Mouse (Mus musculus): ENCODE data around the gene Eno2. TPM values are rescaled to one million over a fixed set of nuclear protein-coding genes. Genes with fewer than 3 reads are reported as not detected.

Eno2 gene
- polyA plus RNA-seq, 1 experiment from 2014 or later, result 2.6 TPM

DNA sequence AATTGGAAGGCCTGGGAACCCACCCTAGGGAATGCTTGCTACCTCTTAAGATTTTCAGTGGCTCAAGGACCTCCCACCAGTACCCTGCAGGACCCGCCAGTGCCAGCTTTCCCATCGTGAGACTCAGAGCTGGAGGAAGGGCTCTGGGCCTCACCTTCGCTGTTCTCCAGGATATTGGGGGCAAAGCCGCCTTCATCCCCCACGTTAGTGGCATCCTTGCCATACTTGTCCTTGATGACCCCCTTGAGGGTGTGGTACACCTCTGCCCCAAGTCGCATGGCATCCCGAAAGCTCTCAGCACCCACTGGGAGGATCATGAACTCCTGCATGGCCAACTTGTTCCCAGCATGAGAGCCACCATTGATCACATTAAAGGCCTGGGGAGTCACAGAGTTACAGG, 3.5 kb downstream of the Eno2 start:
- Histone ChIP-seq H3K9me3 (ENCODE audit: control insufficient read depth, low read length) (no peaks in the 10 kb centered on the region), H3K36me3 (ENCODE audit: control insufficient read depth, insufficient read depth, low read length) (no peaks in the 10 kb centered on the region), H3K4me2 (no peak overlapping the region), H3K9ac (ENCODE audit: low read depth, low read length) (no peak overlapping the region), H3K4me1 (replicated peaks; ENCODE audit: control insufficient read depth, insufficient read depth, low read length) (peaks cover 25% of the 10 kb centered on the region), H3K27ac (ENCODE audit: low read depth, low read length) (no peak overlapping the region), H3K27me3 (replicated peaks; ENCODE audit: control insufficient read depth, insufficient read depth, low read length) (peaks cover 49% of the 10 kb centered on the region), H3K4me3 (ENCODE audit: low read depth, low read length) (no peak overlapping the region)
- ATAC-seq (replicated peaks; ENCODE audit: low FRiP score), result no peak
- WGBS, result 73% methylated on average over 7 of the region's 7 CpGs
- DNase-seq (ENCODE audit: low spot score), result no peak

DNA sequence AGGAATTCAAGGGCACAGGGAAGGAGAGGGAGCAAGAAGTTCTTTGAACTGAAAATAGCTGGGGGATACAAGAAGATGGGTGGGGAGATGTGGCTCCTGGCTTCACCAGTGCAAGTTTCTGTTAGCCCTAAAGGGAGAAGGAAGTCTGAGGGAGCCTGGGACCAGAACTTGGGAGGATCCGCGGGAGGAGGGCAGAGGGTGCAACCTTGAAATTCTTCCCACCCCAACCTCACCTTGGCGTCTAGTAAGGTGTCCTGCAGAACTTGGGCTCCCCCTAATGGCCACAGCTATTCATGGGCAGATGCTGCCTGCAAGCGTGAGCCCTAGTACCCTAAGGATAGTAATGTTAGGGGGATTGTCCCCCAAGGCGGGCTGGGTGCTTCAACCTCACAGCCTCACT, 10.2 kb downstream of the Eno2 start:
- ATAC-seq (replicated peaks; ENCODE audit: low FRiP score), result peak; percentile 40; the same call in 1 of the 2 replicates
- H3K4me3 ChIP-seq (ENCODE audit: low read depth, low read length), result no peak overlapping the region
- no peaks in the 10 kb centered on the region for H3K36me3 ChIP-seq (ENCODE audit: control insufficient read depth, insufficient read depth, low read length)
- WGBS, result 4% methylated on average over 5 of the region's 5 CpGs
- no peak overlapping the region for H3K27ac ChIP-seq (ENCODE audit: low read depth, low read length)
- peak overlapping the region; percentile 47 for H3K4me2 ChIP-seq
- H3K4me1 ChIP-seq (replicated peaks; ENCODE audit: control insufficient read depth, insufficient read depth, low read length), result peaks cover 37% of the 10 kb centered on the region
- peak; percentile 72 for DNase-seq (ENCODE audit: low spot score)
- peaks cover 30% of the 10 kb centered on the region for H3K27me3 ChIP-seq (replicated peaks; ENCODE audit: control insufficient read depth, insufficient read depth, low read length)
- H3K9ac ChIP-seq (ENCODE audit: low read depth, low read length), result peak overlapping the region; percentile 35
- no peaks in the 10 kb centered on the region for H3K9me3 ChIP-seq (ENCODE audit: control insufficient read depth, low read length)

DNA sequence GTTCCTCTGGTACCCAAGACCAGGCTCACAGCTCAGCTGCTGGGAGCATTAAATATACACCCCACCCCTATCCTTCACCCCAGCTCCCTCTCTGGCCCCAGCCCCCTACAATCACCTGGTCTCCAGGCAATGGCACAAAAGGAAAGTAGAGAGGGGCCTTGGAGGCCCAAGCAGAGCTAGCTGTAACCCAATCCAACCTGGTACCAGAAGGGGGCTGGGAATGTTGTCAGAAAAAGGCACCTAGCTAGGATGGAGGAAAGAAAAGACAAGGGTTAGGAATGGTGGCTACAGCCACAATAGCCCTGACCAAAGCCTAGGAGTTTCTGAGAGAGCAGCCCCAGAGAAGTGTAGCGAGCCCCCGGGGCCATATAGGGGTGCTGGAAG, 10.6 kb downstream of the Eno2 start:
- ATAC-seq (replicated peaks; ENCODE audit: low FRiP score), result no peak
- Histone ChIP-seq H3K9me3 (ENCODE audit: control insufficient read depth, low read length) (no peaks in the 10 kb centered on the region), H3K27ac (ENCODE audit: low read depth, low read length) (no peak overlapping the region), H3K27me3 (replicated peaks; ENCODE audit: control insufficient read depth, insufficient read depth, low read length) (peaks cover 30% of the 10 kb centered on the region), H3K9ac (ENCODE audit: low read depth, low read length) (peak overlapping the region; percentile 35), H3K4me3 (ENCODE audit: low read depth, low read length) (no peak overlapping the region), H3K4me2 (peak overlapping the region; percentile 47), H3K36me3 (ENCODE audit: control insufficient read depth, insufficient read depth, low read length) (no peaks in the 10 kb centered on the region), H3K4me1 (replicated peaks; ENCODE audit: control insufficient read depth, insufficient read depth, low read length) (peaks cover 37% of the 10 kb centered on the region)
- WGBS, result 61% methylated on average over 2 of the region's 2 CpGs
- no peak for DNase-seq (ENCODE audit: low spot score)

DNA sequence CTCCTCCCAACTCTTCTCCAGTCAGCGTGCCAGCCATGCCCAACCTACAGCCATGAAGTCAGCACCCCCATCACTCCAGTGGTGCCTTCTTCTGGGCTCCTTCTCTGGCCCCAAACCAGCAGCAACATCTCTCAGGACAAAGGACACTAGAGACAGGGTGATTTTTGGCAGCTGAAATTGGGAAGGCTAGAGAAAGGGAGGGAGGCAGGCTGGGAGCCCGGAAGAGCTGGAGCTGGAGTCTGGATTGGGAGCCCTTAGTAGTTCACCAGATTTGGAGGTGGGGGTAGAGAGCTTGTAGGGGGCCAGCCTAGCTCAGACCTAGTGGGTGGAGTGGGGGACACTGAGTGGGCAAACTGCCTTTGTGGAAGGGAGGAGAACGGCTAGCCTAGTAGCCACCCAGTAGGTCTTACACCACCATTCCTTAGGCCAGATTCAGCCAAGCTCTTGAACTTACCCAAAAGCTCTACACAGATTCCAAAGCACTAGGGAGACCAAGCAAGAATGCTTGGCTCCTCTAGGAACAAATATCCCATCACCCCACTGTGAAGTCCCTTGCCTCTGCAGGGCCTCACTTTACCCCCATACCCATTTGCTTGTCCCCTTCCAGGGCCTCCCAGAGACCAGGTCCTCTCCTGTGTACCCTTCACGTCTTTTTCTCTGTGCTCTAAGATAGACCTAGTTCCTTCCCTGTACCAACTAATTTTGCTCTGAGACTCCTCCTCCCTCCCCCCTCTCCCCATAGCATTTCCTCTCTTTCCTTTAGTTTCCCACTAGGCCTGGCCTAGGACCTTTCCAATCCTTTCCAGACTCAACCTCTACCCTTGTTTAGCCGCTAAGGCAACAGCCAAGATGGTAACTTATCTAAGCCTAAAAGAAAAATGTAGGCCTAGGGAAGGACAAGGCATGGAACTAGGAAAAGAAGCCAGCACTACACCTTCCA, 11.3 kb downstream of the Eno2 start:
- peak overlapping the region; percentile 72 for H3K9ac ChIP-seq (ENCODE audit: low read depth, low read length)

DNA sequence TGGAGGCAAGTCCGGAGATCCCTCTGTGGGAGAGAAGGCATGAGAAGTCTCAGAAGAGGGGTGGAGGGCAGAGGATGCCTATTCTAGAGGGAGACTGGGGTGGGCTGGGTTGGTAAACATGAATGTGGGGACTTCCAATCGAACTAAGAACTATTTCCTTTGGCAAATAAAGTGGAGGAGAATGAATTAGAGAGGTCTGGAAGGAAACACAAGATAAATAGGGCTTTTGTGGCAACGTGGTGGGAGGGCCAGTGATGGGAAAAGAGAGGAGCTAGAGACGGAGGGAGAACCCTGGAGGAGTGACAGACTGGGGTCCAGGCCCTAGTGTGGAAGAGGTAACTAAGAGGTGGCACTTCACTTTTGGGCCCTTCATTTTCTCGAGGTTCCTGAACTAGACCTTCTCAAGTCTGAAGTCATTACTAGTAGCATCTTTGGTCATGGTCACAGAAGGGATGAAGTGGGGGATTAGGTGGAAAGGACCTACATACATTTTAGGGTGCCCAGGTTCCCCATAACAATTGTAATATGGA, 12.1 kb downstream of the Eno2 start:
- Histone ChIP-seq H3K36me3 (ENCODE audit: control insufficient read depth, insufficient read depth, low read length) (no peaks in the 10 kb centered on the region), H3K4me1 (replicated peaks; ENCODE audit: control insufficient read depth, insufficient read depth, low read length) (peaks cover 37% of the 10 kb centered on the region), H3K4me3 (ENCODE audit: low read depth, low read length) (peak overlapping the region; percentile 68), H3K27me3 (replicated peaks; ENCODE audit: control insufficient read depth, insufficient read depth, low read length) (peaks cover 21% of the 10 kb centered on the region), H3K4me2 (peak overlapping the region; percentile 68), H3K27ac (ENCODE audit: low read depth, low read length) (peak overlapping the region; percentile 73), H3K9ac (ENCODE audit: low read depth, low read length) (peak overlapping the region; percentile 72), H3K9me3 (ENCODE audit: control insufficient read depth, low read length) (no peaks in the 10 kb centered on the region)
- DNase-seq (ENCODE audit: low spot score) (no peak), ATAC-seq (replicated peaks; ENCODE audit: low FRiP score) (no peak)
- WGBS, result 17% methylated on average over 5 of the region's 5 CpGs

More for the DNA sequence above, 11.3 kb downstream of the Eno2 start:
- H3K4me3 ChIP-seq (ENCODE audit: low read depth, low read length), result peak overlapping the region; percentile 68
- H3K4me1 ChIP-seq (replicated peaks; ENCODE audit: control insufficient read depth, insufficient read depth, low read length), result peaks cover 37% of the 10 kb centered on the region
- WGBS, result 49% methylated on average over 5 of the region's 5 CpGs
- no peaks in the 10 kb centered on the region for H3K9me3 ChIP-seq (ENCODE audit: control insufficient read depth, low read length)
- ATAC-seq (replicated peaks; ENCODE audit: low FRiP score), result no peak
- H3K27me3 ChIP-seq (replicated peaks; ENCODE audit: control insufficient read depth, insufficient read depth, low read length), result peaks cover 24% of the 10 kb centered on the region
- peak overlapping the region; percentile 68 for H3K4me2 ChIP-seq
- H3K27ac ChIP-seq (ENCODE audit: low read depth, low read length), result peak overlapping the region; percentile 73; the same call in 1 of the 2 replicates
- no peaks in the 10 kb centered on the region for H3K36me3 ChIP-seq (ENCODE audit: control insufficient read depth, insufficient read depth, low read length)
- DNase-seq (ENCODE audit: low spot score), result no peak

DNA sequence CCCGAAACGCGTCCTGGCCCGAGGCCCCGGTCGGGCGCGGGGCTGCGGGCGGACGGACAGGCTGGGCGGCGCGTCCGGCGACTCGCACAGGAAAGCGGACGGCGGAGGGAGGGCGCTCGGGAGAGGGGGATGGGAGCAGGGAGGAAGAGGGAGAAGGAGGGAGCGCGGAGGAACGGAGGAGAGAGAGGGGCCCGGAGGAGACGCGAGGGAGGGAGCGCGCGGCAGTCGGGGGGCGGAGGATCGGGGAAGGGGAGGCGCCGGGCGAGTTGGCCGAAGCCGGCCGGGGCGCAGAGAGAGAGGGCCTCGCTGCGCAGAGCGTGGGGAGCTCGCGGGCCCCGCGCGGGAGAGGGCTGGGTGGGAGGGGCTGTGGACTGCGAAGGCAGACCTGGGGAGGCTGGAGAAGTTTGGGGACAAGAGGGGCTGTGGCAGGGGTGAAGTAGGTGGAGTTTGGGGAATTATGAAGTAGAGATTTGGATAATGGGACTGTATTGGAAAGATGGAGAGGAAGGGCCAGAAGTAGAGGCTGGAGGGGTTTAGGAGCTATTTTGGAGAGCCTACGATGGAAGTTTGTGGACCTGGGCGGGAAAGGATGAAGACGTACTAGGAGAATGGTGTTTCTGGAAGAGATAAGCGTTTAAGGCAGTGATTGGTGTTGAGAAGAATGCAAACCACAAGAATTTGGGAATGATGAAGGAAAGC, 12.7 kb downstream of the Eno2 start:
- peak; percentile 54 for ATAC-seq (replicated peaks; ENCODE audit: low FRiP score)
- peak; percentile 80 for DNase-seq (ENCODE audit: low spot score)
- H3K4me2 ChIP-seq, result peak overlapping the region; percentile 68
- H3K4me3 ChIP-seq (ENCODE audit: low read depth, low read length), result peak overlapping the region; percentile 68
- peaks cover 21% of the 10 kb centered on the region for H3K27me3 ChIP-seq (replicated peaks; ENCODE audit: control insufficient read depth, insufficient read depth, low read length)
- no peaks in the 10 kb centered on the region for H3K36me3 ChIP-seq (ENCODE audit: control insufficient read depth, insufficient read depth, low read length)
- no peaks in the 10 kb centered on the region for H3K9me3 ChIP-seq (ENCODE audit: control insufficient read depth, low read length)
- peak overlapping the region; percentile 73 for H3K27ac ChIP-seq (ENCODE audit: low read depth, low read length)
- peak overlapping the region; percentile 72 for H3K9ac ChIP-seq (ENCODE audit: low read depth, low read length)
- peaks cover 37% of the 10 kb centered on the region for H3K4me1 ChIP-seq (replicated peaks; ENCODE audit: control insufficient read depth, insufficient read depth, low read length)
- 1% methylated on average over 52 of the region's 54 CpGs for WGBS

DNA sequence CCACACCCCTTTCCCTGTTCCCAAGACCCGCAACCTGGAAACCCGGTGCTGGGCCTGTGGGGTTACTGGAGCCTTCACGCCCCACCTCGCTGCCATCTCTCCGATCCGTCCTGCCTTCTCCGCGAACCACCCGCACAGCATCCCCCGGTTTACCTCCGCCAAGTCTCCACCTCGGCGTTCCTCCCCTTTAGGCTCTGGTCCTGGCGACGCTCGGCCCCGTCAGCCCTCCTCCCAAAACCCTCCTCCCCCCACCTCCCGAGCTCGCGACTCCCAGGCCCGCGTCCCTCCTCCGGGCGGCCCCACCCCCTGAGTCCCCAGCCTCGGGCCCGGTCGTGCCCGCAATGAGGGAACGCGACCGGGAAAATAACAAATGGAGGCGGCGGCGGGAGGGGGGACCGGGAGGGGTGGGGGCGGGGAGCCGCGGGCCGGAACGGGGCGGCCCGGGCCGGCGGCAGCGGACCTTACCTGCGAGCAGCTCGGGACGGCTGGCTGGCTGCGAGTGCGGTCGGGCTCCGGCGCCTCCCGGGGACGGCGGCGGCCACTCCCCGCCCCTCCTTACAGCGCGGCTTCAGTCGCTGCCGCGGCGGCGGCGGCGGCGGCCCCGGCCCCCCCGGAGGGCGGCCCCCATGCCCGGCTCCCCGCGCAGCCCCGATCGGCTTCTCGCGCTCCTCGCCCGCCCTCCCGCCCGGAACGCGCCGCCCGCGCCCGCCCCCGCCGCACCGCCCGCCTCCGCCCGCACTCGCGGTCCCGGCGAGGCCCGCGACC, 13.5 kb downstream of the Eno2 start, which contains the start of the genes Gm45234 and Atn1:
Gene Gm45234, minus strand, starts transcription at position 191 of the 765 bp plus-strand sequence.
Gene Atn1, minus strand, starts transcription at position 694 of the 765 bp plus-strand sequence.
- Histone ChIP-seq H3K4me3 (ENCODE audit: low read depth, low read length) (peak within 1 kb of the TSS; percentile 68), H3K9me3 (ENCODE audit: control insufficient read depth, low read length) (no peaks in the 10 kb centered on the region), H3K9ac (ENCODE audit: low read depth, low read length) (peak within 1 kb of the TSS; percentile 72), H3K4me1 (replicated peaks; ENCODE audit: control insufficient read depth, insufficient read depth, low read length) (peaks cover 37% of the 10 kb centered on the region), H3K4me2 (peak within 1 kb of the TSS; percentile 68), H3K27me3 (replicated peaks; ENCODE audit: control insufficient read depth, insufficient read depth, low read length) (peaks cover 18% of the 10 kb centered on the region), H3K27ac (ENCODE audit: low read depth, low read length) (peak within 1 kb of the TSS; percentile 73), H3K36me3 (ENCODE audit: control insufficient read depth, insufficient read depth, low read length) (no peaks in the 10 kb centered on the region)
- DNase-seq (ENCODE audit: low spot score) (peak; percentile 76), ATAC-seq (replicated peaks; ENCODE audit: low FRiP score) (peak; percentile 52)
- WGBS, result 1% methylated on average over 67 of the region's 100 CpGs

DNA sequence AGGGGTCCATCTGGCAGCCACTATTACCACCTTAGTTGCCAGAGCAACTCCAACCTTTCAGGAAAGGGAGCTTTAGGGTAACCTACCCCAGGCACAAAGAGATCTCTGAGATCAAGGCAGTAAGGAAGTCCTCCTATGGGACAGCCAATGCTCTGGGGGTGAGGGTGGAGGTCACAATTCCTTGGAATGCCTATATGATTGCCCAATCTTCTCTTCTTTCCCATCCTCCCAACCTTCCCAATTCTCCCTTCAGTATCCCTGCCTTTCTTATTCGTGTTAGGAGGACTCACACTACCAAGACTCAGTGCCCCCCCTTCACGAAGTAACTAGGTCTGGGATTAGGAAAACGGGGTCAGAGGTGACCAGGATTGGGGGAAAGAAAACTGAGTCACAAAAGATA, 14.2 kb downstream of the Eno2 start:
- peaks cover 37% of the 10 kb centered on the region for H3K4me1 ChIP-seq (replicated peaks; ENCODE audit: control insufficient read depth, insufficient read depth, low read length)
- no peaks in the 10 kb centered on the region for H3K9me3 ChIP-seq (ENCODE audit: control insufficient read depth, low read length)
- H3K27ac ChIP-seq (ENCODE audit: low read depth, low read length), result no peak overlapping the region; the same call in 1 of the 2 replicates
- peak overlapping the region; percentile 68 for H3K4me2 ChIP-seq
- H3K27me3 ChIP-seq (replicated peaks; ENCODE audit: control insufficient read depth, insufficient read depth, low read length), result peaks cover 16% of the 10 kb centered on the region
- ATAC-seq (replicated peaks; ENCODE audit: low FRiP score) (no peak), DNase-seq (ENCODE audit: low spot score) (no peak)
- H3K36me3 ChIP-seq (ENCODE audit: control insufficient read depth, insufficient read depth, low read length), result no peaks in the 10 kb centered on the region
- H3K9ac ChIP-seq (ENCODE audit: low read depth, low read length), result peak overlapping the region; percentile 72
- peak overlapping the region; percentile 68 for H3K4me3 ChIP-seq (ENCODE audit: low read depth, low read length)
- WGBS, result 12% methylated on average over 3 of the region's 3 CpGs
